Mouse (Mus musculus): ENCODE data around the gene Dnajc4.
A peak's percentile ranks its signal among the peaks of the same experiment; 100 is the strongest.

Dnajc4 gene

DNA sequence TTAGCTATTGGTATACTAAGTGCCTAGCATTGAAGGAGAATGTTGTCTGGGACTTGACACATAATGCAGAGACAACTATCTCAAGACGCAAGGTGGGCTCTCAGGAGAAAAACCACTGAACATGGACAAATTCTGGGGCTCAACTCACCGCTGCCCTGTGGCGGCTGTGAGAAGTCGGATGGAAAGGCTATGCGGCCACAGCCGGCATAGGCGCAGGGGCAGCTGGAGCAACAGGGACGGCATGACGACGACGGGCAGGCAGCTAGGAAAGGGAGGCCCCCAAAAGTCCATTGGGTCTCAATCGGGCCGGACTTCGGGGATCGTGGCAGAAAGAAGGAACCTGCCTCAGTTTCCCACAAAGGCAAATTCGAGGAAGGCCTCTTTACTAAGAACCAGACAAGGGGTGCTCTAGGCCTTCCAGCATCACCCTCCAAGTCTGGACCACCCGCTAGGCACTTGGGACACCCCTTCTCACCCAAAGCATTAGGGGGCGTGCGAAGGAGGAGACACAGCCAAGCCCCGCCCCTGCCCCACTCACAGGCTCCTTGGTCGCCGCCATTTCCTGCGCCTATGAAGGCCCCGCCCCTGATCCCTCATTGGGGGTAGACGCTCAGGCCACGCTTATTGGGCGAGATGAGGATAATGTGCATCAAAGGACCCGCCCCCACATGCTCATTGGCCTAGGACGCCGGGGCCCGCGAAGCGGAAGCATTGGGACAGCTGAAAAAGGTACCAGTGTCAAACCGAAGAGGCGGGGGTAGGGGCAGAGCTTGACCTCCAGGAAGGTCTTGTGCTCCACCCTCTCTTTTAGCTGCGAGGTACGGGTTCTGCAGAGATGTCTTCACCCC, at the start of gene Dnajc4:
Dnajc4 (minus strand) TSS at position 562 of the 848 bp plus-strand sequence.
- peak; percentile 96 for DNase-seq (ENCODE audit: extremely low read depth, low read depth)

DNA sequence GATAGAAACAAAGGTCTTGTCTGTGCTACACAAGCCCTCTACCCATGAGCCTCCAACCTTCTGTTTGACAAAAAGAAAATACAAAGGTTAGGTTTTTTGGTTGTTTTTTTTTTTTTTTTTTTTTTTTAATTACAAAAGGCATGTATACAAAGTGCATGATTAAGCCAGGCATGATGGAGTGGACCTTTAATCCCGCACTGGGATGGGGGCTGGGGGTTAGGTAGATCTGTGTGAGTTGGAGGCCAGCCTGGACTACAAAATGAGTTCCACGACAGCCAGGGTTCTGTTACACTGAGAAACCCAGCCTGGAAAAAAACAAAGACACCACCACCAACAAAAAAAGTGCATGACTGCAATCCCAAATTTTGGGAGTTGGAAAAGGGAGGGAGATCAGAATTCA, 48.8 kb upstream of the Dnajc4 start:
- DNase-seq (ENCODE audit: extremely low read depth, low read depth), result no peak

DNA sequence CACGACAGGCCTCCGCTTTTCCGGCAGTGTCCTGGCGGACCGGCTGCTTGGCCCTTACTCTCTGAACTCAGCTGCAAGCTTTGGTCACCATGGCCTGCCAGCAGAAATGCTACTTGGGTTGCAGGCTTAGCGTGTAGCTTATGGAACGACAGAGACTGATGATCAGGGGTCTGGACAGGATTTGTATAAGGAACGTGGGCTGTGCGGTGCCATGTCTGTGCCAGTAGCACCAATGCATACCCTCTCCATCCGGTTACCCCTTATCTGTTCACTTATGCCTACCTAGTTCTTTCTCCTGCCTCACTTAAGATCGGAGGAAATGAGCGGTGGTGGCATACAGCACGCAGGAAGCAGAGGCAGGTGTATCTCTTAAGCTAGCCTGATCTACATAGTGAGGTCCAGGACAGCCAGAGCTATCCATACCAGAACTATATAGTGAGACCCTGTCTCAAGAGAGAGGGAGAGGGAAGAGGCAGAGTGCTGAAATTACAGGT, 48.3 kb upstream of the Dnajc4 start:
- peak; percentile 45 for DNase-seq (ENCODE audit: extremely low read depth, low read depth)

DNA sequence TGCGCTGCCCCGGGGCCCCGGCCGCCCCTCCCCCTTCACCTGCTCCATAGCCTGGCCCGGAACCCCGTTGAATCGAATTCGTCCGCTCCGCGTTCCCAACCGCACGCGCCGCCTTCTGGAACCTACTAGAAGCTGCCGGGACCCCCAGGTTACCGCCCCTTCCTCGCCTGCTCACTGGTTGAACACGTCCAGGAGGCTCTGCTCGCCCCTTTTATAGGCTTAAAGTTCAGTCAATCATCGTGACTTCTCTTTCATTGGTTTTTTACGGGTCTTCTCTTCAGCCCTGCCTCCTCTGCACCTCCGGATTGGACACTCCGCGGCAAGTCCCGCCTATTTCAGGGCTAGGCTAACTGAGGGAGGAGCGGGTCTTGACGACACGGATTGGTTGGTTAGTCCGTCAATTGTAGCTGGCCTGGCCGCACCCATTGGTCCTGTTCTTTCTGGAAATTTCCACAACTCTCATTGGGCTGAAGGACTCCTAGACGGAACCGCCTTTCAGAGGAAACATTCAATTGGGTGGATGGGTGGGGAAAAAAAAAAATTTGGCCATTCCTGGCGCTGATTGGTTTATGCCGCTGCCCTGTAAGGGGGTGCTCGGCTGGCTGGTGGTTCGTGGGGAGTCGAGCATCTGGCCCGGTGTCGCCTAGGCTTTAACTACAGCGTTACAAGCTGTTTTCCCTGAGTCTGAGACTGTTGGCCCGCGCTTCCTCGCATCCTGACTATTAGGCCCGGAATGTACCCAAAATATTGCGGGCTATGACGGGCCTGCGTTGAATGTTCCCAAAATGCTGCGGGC, 47.7 kb upstream of the Dnajc4 start, which contains the start of gene Stip1:
Stip1 (minus strand) TSS at position 127 of the 796 bp plus-strand sequence.
- peak; percentile 100 for DNase-seq (ENCODE audit: extremely low read depth, low read depth)

DNA sequence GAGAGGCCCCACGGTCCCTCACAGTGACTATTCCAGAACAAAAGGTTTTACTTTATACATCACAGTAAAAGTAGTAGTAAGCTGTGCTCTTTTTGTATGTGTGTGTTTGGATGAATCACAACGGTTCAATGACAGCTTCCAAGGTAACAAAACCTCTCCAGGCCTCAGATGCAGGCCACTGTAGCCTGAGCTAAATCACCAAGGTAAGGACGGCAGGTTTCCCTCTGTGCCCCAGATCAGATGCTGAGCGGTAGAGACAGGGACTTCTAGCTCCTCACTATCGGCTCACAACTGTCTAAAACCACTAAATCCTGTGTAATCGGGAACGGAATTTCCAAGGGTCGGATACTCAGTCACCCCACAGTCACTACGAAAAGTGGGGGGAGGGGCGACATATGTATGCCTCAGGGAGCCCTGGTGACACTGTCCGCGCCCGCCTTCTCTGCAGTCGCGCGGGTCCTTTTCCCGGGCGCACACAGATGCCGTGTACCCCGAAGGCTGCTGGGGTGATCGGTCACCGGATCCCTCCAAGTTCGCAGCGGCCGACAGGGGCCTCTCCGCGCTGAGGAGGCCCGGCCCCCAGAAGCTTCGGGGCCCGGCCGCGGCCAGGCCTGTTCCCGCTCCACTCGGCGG, 46.8 kb upstream of the Dnajc4 start:
- DNase-seq (ENCODE audit: extremely low read depth, low read depth), result peak; percentile 22

DNA sequence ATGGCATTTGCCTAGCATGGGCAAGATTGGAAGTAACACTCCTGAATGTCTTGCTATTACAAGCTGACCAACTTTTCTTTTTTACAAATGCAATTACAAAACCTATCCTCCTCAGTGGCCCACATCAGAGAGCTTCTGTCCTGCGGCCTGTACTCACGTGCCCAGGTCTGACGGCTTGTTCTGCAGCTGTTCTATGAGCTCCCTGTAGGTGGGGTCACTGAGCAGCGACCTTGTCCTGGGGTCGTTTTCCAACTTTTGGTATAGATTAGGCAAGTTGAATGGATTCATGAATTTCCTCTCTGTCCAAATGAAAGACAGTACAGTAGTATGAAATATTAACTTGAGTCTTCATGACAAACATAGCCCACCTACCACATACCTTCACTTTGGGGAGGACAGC, 41.6 kb upstream of the Dnajc4 start:
- DNase-seq (ENCODE audit: extremely low read depth, low read depth), result no peak

DNA sequence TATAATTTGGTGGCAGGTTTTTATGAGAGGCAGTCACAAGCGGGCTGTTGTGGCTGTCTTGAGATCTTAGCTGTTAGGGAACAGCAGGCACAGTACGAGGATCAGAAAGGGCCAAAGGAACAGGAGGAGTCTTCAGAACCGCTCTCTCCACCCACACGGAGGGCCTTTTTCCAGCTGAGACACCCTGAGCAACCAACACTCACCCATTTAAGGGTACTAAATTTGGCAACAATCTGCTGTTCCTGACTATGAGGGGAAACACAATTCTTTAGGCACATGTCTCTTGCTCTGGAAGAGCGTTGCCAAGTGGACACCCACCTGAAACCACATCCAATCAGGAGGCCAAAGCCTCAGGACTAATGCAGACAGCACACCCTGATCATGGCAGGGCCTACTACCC, 37.2 kb upstream of the Dnajc4 start:
- no peak for DNase-seq (ENCODE audit: extremely low read depth, low read depth)

DNA sequence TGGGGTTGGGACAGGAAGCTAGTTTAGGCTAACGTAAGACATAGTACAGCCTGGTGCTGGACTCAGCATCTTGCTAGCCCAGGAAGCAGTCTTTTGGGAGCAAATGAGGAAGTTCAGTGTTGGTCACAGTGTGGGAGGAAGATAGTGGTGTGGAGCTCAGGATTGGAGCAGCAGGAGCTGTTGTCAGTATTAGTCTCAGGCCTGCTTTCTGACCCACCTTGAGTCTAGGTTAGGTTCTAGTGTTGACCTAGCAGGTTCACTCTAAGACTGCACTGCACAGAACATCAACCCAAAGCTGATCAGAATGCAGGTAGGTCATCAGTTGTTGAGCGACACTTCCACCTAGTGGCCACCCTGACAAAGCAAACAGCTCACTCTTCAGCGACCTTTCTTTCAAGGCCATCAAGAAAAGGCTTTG, 27.9 kb upstream of the Dnajc4 start:
- DNase-seq (ENCODE audit: extremely low read depth, low read depth), result peak; percentile 82

DNA sequence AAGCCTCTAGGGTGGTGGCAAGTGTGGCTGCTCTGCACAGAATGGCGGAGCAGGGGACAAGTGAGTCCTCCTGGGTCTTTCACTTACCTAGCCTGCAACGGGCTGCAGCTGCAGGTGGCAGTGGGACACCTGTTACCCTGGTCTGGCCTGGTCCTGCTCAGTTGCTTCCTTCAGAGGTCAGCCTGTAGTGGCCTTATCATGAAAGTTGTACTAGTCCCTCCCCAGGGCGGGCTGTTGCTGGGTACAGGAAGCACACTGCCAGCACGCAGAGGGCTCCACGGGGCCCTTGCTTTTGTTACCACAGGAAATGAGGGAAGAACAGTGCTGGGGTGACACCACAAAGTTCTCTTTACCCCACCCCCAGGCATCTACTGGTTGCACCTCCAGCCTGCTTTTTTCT, 26.8 kb upstream of the Dnajc4 start, which contains the start of gene Fermt3:
Fermt3 (minus strand) TSS at position 279 of the 400 bp plus-strand sequence.
- DNase-seq (ENCODE audit: extremely low read depth, low read depth), result peak; percentile 86

DNA sequence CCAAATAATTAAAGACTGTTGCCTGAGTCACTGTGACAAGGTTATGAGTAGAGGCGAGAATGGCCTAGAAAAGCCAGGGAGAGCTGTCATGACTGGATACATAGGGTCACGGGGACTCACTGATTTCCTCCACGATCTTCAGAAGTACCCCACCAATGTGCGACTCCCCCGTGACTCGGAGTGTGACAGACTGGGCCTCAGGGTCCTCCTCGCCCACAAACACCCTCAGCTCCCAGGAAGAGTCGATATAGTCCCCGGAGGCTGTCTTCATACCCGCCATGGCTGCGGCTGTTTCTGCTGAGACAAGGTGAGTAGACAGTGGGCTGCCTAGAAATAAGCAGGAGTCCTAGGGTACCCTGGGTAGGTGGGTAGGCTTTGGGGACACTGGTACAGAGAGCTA, 26.2 kb upstream of the Dnajc4 start:
- DNase-seq (ENCODE audit: extremely low read depth, low read depth), result no peak

DNA sequence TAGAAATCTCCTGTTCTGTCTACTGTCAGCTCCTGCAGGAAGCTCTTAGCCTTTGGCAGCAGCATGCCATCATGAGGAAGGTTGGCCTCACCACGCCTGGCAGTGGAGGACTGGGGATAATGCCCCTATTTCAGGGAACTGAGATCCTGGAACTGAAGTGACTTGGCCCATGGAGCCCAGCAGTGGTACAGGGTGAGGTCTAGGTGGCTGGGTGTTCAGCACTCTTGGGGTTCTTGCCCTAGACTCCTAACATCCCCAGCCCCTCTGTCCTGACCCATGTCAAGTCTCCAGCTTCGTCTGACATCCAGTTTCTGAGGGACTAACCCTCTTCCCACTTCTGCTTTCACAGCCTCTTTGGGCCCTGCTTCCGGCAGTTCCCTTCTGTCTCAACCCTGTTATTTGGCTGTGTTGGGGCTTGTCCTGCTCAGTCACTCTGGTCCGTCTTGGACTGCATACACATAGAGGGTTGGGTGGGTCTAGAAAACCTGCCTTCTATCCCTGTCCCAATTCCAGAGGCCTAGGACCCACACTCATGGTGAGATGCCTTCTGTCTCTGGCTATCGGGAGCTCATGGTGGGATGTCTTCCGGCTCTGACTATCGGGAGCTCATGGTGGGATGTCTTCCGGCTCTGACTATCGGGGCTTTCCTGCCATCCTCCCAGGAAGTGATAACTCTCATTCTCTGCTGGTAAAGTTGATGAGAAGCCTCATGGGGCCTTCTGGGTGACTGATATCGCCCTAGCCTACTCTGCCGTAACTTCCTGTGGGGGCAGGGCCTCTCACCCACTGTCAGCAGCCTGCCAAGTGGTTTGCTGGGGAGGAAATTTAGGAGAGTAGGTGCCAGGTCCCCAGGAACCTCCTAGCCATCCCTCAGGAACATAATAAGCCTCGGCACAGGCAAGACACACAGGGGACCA, 25.4 kb upstream of the Dnajc4 start:
- peak; percentile 97 for DNase-seq (ENCODE audit: extremely low read depth, low read depth)

DNA sequence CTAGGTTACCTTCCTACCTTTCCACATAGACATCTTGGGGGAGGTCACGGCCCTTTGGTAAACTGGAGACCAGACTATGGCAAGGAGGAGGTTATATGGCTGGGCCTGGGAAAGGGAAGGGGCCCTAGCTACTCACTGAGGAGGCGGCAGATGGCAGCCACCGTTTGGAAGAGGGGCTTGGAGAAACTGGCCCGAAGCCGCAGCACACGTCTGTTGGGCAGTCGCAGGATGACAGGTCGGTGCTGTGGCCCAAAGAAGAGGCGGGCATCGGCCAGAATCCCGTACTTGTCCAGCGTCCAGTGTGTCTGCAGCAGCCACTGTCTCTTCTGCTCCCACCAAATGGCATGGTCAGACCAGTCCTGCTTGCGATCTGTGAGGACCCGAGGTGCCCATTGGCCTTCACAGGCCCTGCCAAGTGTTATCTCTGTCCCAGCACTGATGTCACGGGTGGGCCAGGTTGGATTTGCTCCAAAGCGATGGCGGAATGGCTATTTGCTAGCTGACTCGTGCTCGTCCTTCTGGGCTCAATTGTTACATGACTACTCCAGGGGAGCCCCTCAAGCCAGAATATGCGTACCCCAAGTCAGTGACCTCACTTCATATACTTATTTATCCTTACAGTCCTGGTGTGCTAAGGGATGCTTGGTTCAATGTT, 22.2 kb upstream of the Dnajc4 start:
- no peak for DNase-seq (ENCODE audit: extremely low read depth, low read depth)

DNA sequence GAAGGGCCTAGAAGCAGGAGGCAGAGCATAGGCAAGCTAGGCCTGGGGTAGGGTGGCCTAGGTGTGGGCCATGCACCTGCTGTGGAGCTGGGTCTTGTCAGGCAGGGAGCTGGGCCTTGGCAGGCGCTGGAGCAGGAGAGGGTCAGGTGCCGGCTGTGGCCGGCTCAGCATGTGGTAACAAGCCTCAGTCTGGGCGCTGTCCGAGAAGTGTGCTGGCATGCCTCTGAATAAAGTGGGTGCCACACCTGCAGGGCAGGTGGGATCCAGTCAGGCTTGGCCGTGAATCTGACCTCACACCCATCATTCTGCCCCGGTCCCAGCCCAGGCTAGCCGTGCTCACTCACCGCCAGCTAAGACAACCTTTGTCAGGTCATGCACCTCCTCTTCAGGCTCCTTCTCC, 21.6 kb upstream of the Dnajc4 start:
- no peak for DNase-seq (ENCODE audit: extremely low read depth, low read depth)

DNA sequence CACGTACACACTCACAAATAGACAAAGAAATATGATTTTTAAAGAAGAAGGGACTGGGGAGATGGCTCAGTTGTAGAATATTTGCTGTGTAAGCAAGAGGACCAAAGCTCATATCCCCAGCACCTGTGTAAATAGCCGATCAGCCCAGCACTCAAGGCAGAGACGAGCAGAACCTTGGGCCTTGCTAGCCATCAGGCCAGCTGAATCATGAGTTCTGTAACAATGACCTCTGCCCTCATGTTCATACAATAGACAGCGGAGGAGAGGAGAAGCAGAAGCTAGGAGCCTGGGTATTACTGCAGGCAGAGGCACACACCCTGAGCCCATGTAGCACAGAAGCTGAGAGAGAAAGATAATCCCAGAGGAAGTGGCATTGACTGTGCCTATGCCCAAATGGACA, 20.1 kb upstream of the Dnajc4 start:
- DNase-seq (ENCODE audit: extremely low read depth, low read depth), result no peak

DNA sequence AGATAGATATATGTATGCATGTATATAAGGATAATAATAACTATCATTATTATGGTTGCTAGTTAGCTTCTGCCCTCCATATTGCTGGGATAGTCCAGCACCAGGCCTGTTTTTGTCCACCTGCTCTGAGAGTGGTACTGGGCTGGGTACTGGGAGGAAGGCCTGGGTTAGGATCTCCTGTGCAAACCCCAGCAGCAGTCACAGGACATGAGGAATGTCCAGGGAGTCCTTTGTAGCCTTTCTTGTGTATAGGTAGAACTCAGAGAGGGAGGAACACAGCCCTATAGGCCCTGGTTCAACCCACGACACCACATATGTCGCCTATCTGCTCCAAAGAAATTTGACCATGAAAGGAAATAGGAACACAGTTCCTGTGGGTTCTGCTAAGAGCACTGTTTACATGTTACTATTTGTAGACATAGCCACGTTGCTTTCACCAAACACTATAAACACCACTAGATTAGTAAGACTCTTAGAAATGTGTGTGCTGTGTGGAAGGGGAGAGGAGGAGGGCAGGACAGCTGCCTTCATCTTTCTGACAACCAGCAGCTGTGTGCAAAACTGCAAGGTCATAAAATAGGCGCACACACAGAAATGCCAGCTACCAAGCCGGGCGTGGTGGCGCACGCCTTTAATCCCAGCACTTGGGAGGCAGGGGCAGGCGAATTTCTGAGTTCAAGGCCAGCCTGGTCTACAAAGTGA, 14.7 kb upstream of the Dnajc4 start:
- no peak for DNase-seq (ENCODE audit: extremely low read depth, low read depth)

DNA sequence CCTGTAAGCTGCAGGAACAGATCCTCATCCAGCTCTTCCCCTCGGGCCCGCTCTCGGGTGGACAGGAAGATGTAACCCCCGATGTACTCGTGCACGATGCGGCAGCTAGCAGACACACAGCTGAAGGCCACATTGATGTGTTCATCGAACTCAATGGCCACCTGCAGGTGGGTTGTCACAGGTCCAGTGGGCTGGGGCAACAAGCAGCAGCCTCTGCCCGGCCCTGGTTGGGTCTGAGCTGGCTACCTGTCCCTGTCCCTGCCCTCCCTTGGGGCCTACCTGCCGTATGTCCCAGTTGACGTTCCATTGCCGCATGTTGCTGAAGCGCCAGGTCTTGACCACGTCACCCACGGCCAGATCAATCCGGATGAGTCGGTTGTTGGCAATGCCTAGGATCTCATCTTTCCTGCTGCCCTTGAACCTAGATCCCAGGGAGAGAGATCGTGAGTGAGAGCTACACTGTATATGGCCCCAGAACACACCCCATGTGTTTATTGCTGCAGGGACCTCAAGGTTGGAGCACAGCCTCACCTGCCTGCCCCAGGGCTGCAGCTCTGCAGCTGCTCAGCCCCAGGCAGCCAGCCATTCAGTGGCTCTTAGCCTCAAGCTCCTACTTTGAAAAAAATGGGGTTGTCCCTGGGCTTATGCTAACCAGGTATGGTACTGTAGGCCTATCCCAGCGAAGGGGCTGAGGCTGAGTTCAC, 7.1 kb upstream of the Dnajc4 start:
- no peak for DNase-seq (ENCODE audit: extremely low read depth, low read depth)

DNA sequence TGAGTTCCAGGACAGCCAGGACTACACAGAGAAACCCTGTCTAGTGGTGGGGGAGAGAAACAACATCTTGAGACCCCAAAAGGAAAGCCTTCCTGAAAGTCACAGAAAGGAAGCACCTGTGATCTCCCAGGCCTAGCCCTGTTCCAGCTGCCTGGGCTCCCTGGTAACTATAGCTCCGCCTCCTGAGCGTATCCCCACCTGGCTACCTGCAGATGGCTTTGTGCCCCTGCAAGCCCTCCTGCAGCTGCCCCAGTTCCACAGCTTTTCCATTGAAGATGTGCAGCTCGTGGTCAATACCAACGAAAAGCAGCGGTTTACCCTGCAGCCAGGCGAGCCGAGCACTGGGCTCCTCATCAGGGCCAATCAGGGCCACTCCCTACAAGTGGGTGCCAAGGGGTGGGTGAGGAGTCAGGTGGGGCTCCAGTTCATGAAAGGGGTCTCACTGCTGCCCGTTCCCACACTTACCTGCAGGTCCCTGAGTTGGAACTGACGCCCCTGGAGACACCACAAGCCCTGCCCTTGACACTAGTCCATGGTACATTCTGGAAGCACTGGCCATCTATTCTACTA, 5.4 kb upstream of the Dnajc4 start:
- no peak for DNase-seq (ENCODE audit: extremely low read depth, low read depth)

DNA sequence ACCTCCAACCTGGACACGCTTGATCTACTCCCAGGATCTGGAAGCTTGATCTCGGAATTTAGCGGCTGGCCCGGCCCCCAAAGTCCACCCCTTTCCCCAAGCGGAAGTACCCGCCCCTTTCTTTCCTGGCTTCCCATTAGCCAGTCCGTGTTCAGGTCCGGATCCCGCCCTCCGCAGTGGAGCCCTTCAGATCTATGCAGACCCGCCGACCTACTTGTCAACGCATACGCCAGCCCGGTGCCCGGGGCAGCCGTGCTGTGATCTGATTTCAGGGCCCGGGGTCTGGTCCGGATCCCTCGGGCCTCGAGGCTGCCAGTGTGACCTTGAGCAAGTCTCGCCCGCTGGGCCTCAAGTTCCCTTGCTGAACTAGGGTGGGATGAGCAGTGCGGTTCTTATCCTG, 3.6 kb upstream of the Dnajc4 start, which contains the start of the genes Nudt22 and Trpt1:
Nudt22 (minus strand) TSS at position 112 of the 400 bp plus-strand sequence.
Trpt1 (plus strand) TSS at position 126 of the 400 bp plus-strand sequence.
- DNase-seq (ENCODE audit: extremely low read depth, low read depth), result peak; percentile 79

All from MEL-GATA-1-ER (cell line).